Mouse (Mus musculus) MN1 (cell line): ENCODE measurements around the gene Hjurp.
"Not testable (repeated sequence)": the region's sequence is repeated elsewhere in the genome, so short reads cannot be mapped to it uniquely, and the experiment has no call there.

ENCODE experiments used
- DNase-seq: peaks from one replicate; pipeline ENCODE4 v3.0.0-alpha.2; 2016; ENCODE audit warnings: low spot score

Hjurp gene

DNA sequence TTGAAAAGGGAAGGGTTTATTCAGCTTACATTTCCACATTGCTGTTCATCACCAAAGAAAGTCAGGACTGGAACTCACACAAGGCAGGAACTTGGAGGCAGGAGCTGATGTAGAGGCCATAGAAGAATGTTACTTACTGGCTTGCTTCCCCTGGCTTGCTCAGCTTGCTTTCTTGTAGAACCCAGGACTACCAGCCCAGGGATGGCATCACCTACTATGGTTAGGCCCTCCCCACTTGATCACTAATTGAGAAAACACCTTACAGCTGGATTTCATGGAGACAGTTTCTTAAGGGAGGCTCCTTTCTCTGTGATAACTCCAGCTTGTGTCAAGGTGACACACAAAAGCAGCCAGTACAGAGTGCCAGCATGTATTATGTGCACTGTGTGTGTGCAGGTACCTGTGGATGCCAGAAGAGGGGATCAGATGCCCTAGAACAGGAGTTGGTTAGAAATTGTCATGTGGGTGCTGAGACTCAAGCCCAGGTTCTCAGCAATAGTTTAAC is 54.4 kb downstream of the Hjurp start:
- DNase-seq, result not testable (repeated sequence)

DNA sequence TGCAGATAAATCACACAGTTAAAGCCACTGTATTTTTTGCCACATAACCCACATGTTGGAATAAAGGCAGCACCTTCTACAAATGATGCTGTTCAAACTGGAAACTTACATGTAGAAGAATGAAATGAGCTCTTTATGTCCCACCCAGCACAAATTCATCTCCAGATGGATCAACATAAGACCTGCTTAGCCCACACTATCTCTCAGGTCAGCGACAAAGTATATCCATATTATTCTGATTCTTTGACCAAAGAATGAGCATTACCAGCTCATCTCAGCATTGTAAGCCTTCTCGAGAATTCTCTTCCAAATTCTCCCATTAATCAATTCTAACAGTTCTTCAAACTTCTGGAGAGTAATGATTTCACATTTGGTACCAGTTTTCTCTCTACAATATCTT is 55.2 kb downstream of the Hjurp start:
- DNase-seq, result no peak

DNA sequence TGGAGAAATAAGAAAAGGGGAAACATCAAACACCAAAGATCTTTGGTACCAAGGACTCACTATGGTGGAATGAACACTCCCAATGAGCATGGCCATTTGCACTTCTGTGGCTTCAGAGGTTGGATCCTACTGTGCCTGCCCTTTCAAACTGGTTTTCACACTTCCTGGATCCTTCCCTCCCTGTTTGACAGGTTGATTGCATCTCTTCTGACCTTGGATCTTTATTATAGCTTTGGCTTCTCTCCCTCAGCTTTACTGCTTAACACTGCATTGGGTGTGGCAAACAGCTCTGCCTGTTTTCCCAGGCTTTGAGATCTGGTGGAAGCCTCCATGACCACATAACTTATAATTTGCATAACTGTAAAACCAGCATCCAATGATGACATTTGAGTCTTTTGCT is 57.1 kb downstream of the Hjurp start:
- peak; percentile 32 for DNase-seq

DNA sequence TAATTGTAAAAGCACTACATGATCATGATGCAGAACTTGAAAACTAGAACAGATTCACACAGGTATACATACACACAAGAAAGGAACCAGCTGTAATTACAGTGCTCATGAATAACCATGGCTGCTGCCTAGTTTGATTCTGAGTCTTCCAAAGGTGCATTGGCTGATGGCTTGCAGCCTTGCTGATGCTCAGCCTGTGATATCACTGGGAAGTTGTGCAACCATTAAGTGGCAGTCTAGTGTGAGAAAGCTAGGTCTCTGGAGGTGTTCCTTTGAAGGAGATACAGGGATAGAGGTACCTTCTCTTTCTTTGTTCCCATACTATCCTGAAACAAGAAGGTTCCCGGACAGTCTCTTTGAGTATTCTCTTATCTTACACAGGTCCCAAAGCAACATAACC is 58.4 kb downstream of the Hjurp start:
- peak; percentile 11 for DNase-seq

DNA sequence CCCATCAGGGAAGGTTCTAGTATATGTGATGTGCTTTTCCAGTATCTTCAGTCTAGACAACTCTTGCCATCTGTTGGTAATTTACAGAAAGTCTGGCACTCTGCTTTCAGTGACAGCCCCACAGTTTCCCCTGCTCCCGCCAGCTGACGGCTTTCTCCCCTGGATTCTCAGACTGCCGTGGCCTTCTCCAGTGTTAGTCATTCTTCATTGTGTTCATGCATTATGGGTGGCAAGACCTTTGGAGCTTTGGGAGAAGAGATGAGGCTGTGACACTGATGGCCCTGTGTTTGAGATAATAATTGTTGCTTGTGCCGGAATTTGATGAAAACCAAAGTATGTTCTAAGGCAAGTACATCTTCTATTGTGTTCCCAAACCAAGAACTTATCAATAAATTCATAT is 58.8 kb downstream of the Hjurp start:
- DNase-seq, result peak; percentile 12

DNA sequence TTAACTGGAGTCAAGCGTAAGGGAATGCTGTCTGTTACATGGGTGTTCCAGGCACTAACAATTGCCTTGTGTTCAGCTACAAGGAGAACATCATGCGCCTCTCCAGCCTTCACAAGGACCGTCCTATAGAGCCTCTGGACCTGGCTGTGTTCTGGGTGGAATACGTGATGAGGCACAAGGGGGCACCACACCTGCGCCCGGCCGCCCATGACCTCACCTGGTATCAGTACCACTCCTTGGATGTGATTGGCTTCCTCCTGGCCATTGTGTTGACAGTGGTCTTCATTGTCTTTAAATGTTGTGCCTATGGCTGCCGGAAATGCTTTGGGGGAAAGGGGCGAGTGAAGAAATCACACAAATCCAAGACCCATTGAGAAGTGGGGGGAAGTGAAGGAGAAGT is 59.4 kb downstream of the Hjurp start:
- peak; percentile 18 for DNase-seq

DNA sequence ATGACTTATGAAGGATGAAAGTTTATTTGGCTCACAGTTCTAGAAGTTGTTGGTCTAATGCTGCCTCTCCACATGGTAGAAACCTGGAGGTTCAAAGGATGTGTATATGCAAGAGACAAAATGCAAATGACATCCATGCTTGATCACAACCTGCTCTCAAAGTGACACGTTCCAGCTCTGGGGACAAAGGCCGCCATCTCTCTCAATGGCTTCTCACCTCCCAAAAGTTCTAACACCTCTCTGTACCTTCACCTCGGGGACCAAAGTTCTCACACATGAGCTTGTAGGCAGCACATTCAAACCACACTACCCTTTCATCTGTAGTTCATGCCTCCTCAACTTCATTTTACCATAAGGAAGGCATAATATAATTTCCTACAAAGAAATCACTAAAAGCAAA is 59.9 kb downstream of the Hjurp start:
- DNase-seq, result peak; percentile 12

DNA sequence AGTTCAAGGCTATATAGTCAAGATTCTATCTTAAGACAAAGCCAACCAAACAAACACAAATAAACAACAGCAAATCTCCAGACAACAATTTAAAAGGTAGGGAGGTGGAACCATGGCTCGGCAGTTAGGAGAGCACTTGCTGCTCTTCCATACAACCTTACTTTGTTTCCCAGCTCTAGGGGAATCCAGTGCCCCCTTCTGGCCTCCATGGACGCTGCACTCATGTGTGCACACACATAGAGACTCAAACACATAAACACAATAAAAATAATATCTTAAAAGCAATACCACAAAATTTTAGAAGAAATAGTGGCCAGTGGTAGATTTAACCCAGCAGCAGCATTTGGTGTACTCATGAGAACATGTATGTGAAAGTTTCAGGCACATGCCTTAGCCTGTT is 60.3 kb downstream of the Hjurp start:
- DNase-seq, result peak; percentile 14

DNA sequence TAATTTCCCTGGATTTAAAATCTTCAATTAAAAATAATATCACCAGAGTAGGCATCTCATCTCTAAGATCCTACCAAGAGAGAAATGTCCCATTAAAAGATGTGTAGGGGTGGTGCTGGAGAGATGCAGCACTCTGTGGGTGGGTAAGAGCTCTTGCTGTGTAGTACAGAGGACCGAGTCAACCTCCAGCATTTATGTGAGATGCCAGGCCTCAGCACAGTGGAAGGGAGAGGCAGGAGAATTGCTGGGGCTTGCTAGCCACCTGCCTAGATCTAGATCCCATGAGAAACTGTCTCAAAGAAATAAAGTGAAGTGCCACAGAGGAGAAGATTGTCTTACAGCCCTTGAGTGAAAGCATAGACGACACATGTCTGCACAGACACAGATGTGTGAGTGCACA is 60.9 kb downstream of the Hjurp start:
- peak; percentile 21 for DNase-seq

DNA sequence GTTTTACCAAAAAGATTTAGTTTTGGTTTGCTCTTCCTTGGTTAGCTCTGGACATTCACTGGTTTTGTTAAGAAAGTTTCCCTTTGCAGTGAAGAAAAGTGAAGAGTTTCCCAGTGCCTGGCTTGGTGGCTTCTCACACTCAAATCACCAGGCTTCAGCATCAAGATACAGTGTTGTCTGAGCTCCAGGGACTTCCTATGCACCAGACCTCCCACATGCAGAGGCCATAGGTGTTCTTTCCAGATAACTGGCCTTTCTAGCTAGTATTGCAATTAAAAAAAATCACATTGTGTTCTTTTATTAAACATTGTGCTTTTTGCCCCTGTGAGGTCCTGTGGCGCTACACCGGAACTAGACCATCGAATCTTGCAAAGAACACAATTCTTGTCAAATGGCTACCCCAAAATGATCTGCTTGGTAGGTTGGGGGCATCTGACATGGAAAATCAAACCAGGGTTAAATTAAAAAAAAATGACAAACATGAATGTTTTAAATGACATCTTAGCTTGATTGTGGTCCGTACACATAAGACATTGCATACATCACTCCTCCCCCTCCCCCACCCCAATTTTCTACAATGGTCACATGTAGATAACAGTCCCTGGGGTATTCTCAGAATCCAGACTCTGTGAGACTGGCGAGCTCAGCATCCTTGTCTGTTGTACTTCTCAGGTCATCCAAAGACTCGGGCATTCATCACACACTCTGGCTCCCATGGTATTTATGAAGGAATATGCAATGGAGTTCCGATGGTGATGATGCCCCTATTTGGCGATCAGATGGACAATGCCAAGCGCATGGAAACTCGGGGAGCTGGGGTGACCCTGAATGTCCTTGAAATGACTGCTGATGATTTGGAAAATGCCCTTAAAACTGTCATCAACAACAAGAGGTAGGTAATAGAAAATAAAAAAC is 61.7 kb downstream of the Hjurp start:
- peak; percentile 23 for DNase-seq

DNA sequence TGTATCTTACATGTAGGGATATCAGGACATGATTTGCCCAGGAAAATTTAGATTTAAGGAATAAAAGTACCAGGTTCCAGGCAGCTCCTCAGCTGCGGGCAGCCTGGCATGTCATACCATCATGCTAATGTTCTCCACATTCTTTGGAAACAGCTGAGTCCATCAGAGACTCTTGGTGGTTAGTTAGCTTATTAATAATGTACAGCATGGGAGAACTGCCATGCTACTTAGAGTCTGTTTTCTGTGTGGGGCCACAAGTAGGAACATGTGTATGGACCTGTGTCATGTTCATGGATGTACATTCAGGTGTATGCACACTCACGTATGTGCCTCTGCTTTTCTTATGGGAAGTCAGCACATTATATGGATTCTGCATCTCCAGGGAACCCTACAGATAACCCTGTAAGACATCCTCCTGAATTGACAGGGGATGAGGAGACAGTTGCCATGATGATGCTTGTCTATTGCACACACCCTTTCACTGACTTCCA is 62.9 kb downstream of the Hjurp start:
- no peak for DNase-seq

DNA sequence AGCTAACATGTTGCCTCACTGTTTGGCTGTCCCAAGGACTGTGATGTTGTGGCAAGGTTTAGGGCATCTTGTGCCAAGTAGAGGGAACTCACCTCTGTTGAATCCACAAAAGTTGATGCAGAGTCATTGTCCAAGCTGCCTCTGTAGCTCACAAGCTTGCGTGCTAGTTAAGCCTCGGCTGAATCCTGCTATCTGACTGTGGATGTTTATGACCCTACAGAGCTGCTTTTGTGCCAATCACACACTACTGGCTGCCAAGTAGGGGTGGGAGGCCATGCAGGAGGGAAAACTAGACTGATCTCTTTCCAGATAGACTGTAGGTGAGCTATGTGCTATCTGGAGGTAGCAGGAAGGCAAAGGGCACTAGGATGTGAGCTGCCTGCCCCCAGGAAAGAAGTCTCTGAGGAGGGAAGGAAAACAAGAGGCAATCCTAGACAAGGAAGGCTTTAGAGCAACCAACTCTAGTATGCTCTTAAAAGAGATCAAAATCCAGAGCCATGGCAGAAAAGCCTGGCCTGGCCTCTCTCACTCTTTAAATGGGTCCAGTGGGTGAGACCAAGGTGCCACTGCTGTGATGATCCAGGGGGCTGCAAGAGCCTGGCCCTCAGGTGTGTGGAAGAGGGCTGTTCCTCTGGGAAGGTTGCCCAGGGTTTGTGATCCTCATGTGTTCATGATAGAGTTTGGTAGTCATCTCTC is 63.5 kb downstream of the Hjurp start:
- DNase-seq, result peak; percentile 24

DNA sequence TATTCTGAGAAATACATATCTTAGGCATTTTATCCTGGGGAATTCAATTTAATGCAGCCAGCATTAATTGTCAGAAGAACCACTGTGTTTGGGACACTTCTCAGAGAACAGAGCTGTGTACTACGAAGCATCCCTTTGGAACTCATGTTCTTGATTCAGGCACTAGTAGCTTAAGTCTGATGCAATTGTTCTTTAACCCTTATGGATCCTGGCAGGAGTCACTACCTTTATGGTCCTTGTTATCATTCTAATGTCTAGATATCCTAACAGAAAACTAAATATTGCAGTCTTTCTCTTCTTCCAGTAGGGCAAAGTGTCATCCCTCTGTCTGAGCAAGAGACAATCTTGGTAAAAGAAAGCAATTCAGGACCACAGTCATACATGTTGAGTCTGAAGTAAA is 64.4 kb downstream of the Hjurp start:
- no peak for DNase-seq
